Mouse (Mus musculus): Measurements from ENCODE around the gene Ttc23.

Ttc23 gene

GRCm38 (mm10) chr7:67644833-67645680 is 2.2 kb upstream of the Ttc23 start, which contains the start of gene Lrrc28:
Gene Lrrc28 (minus strand): TSS chr7:67645268.
- peak; percentile 98 for DNase-seq (ENCODE audit: low spot score)

- DNase-seq (ENCODE audit: low spot score), result no peak
These were observed 1.6 kb upstream of the Ttc23 start for GRCm38 (mm10) chr7:67645681-67646014.

- DNase-seq (ENCODE audit: low spot score), result no peak
These were observed 1.1 kb upstream of the Ttc23 start for GRCm38 (mm10) chr7:67646131-67646530.

- peak; percentile 27 for DNase-seq (ENCODE audit: low spot score)
These were observed 1.2 kb downstream of the Ttc23 start for GRCm38 (mm10) chr7:67648376-67648775.

GRCm38 (mm10) chr7:67652211-67652610 is 5.0 kb downstream of the Ttc23 start:
- DNase-seq (ENCODE audit: low spot score), result no peak

GRCm38 (mm10) chr7:67654668-67655067 is 7.5 kb downstream of the Ttc23 start:
- no peak for DNase-seq (ENCODE audit: low spot score)

GRCm38 (mm10) chr7:67655186-67655585 is 8.0 kb downstream of the Ttc23 start:
- DNase-seq (ENCODE audit: low spot score), result no peak

- no peak for DNase-seq (ENCODE audit: low spot score)
These were observed 10.9 kb downstream of the Ttc23 start for GRCm38 (mm10) chr7:67658110-67658509.

- DNase-seq (ENCODE audit: low spot score), result no peak
These were observed 15.2 kb downstream of the Ttc23 start for GRCm38 (mm10) chr7:67662424-67662823.

- DNase-seq (ENCODE audit: low spot score), result no peak
These were observed 16.9 kb downstream of the Ttc23 start for GRCm38 (mm10) chr7:67663981-67664694.

GRCm38 (mm10) chr7:67670965-67671364 is 23.8 kb downstream of the Ttc23 start:
- DNase-seq (ENCODE audit: low spot score), result no peak

- DNase-seq (ENCODE audit: low spot score), result peak; percentile 91
These were observed 25.4 kb downstream of the Ttc23 start for GRCm38 (mm10) chr7:67672650-67673049.

GRCm38 (mm10) chr7:67673656-67674055 is 26.4 kb downstream of the Ttc23 start:
- DNase-seq (ENCODE audit: low spot score), result no peak

GRCm38 (mm10) chr7:67678878-67679499 is 31.8 kb downstream of the Ttc23 start:
- no peak for DNase-seq (ENCODE audit: low spot score)

- no peak for DNase-seq (ENCODE audit: low spot score)
These were observed 33.9 kb downstream of the Ttc23 start for GRCm38 (mm10) chr7:67681078-67681477.

GRCm38 (mm10) chr7:67683006-67683405 is 35.8 kb downstream of the Ttc23 start:
- peak; percentile 42 for DNase-seq (ENCODE audit: low spot score)

- DNase-seq (ENCODE audit: low spot score), result no peak
These were observed 39.3 kb downstream of the Ttc23 start for GRCm38 (mm10) chr7:67686545-67686944.

GRCm38 (mm10) chr7:67688281-67688680 is 41.1 kb downstream of the Ttc23 start:
- no peak for DNase-seq (ENCODE audit: low spot score)

- DNase-seq (ENCODE audit: low spot score), result no peak
These were observed 42.6 kb downstream of the Ttc23 start for GRCm38 (mm10) chr7:67689793-67690192.

GRCm38 (mm10) chr7:67691036-67691435 is 43.8 kb downstream of the Ttc23 start:
- no peak for DNase-seq (ENCODE audit: low spot score)

GRCm38 (mm10) chr7:67692141-67692540 is 44.9 kb downstream of the Ttc23 start:
- DNase-seq (ENCODE audit: low spot score), result peak; percentile 38

GRCm38 (mm10) chr7:67692791-67693538 is 45.8 kb downstream of the Ttc23 start:
- no peak for DNase-seq (ENCODE audit: low spot score)

Data from ovary, postnatal 36 days (tissue).